Comparison of ENCODE assay signal across 8 mouse cellular contexts in the genomic region with DNA sequence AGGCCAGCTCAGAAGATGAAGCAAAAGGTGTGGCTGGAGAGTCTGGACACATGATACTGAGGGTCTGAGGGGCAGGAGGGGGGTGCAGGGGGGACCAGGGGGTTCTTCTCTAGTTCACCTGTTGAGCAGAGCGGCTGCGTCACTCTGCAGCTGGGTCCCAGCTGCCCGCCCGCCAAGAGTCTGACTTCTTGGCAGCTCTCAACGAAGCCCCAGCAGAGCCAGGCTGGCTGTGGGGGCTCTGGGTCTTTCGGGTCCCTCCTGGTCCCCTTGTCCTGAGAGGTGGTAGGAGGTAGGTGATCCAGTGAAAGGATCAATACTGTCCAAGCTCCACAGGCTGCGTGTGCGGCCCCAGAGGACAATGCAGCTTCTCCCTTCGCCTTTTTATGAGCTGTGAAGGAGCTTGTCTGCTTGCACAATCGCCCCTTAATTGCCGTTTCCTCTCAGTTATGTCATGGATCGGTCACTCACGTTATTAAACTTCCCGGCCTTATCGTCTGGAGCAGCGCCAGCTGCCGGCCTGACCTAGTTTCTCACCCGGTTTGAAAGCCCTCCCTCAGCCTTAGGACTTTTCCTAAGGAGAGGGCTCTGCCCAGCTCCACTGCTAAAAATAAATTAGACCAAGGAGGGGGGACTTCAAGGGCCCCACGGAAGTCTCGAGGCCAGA.
A peak's percentile ranks its signal among the peaks of the same experiment; 100 is the strongest.
DNase-seq lines count a peak whose midpoint lies in the region; ATAC-seq lines count a peak whose summit lies in the region.

No protein-coding gene starts in this region.

- intact Hi-C loops in heart, postnatal 36 days (cut with DNase I), result no loop called here
- intact Hi-C loops in left cerebral cortex, postnatal 25 days (cut with DNase I), result no loop called here

- peak; percentile 19 to 29 for DNase-seq in layer of hippocampus, postnatal 10 days (ENCODE audit: low spot score in 2 of 2)
- DNase-seq in layer of hippocampus, adult 8-10 months (ENCODE audit: low spot score in 2 of 2), result no peak
- peak; percentile 84 for DNase-seq in fibroblast of lung, adult 2 months (ENCODE audit: low read depth)
- DNase-seq in heart, postnatal 36 days, result peak; percentile 84 to 88
- DNase-seq in kidney, postnatal 4 days, result peak; percentile 89 to 93
- DNase-seq in urinary bladder, postnatal 10 days (ENCODE audit: low spot score), result peak; percentile 43
- DNase-seq in left cerebral cortex, postnatal 25 days (ENCODE audit: low spot score in 2 of 2), result no peak

- ATAC-seq in megakaryocyte progenitor cell, adult 5-6 weeks (replicated peaks; ENCODE audit: poor library complexity), result peak; percentile 60

Comparison
In these comparisons a context has a peak if more than half of its experiments do, and no peak if none do; other contexts are left out.
1. DNase-seq: peak in layer of hippocampus, postnatal 10 days (2 of 2), fibroblast of lung, adult 2 months (single experiment), heart, postnatal 36 days (2 of 2), kidney, postnatal 4 days (2 of 2) and urinary bladder, postnatal 10 days (single experiment); none in layer of hippocampus, adult 8-10 months (0 of 2) and left cerebral cortex, postnatal 25 days (0 of 2).